ENCODE assay signal across 19 mouse cellular contexts in genomic region chr12:90144247-90144646, GRCm38 (mm10).
A peak's percentile ranks its signal among the peaks of the same experiment; 100 is the strongest.
DNase-seq lines count a peak whose midpoint lies in the region; ATAC-seq lines count a peak whose summit lies in the region.
"Had no signal": no experiment of that assay in that cellular context is flagged by ENCODE, and none has a peak within 500 bp of the region (broad histone marks: within the 10 kb centered on the region; RNA-seq: fewer than 3 reads in every experiment).

No protein-coding gene starts in this region.

- no peaks in the 10 kb centered on the region for H3K4me1 ChIP-seq in heart, embryonic 11.5 days (ENCODE audit: control insufficient read depth, insufficient read depth, low read length)
- H3K4me1 ChIP-seq in heart, embryonic 12.5 days (replicated peaks) = no peaks in the 10 kb centered on the region
- H3K4me1 ChIP-seq: heart, embryonic 13.5 days; liver, embryonic 15.5 days; megakaryocyte, embryonic 14.5 days had no signal

- no peaks in the 10 kb centered on the region for H3K27me3 ChIP-seq in heart, embryonic 11.5 days (ENCODE audit: control insufficient read depth, insufficient read depth, low read length)
- H3K27me3 ChIP-seq in heart, embryonic 12.5 days (replicated peaks) = no peaks in the 10 kb centered on the region
- H3K27me3 ChIP-seq: embryonic facial prominence, embryonic 13.5 days; heart, embryonic 13.5 days; liver, embryonic 15.5 days; megakaryocyte, embryonic 14.5 days; midbrain, embryonic 15.5 days had no signal

- no peak overlapping the region for H3K4me3 ChIP-seq in heart, embryonic 11.5 days (ENCODE audit: low read depth, low read length)
- H3K4me3 ChIP-seq in heart, embryonic 12.5 days = no peak overlapping the region
- H3K4me3 ChIP-seq: embryonic facial prominence, embryonic 13.5 days; heart, embryonic 13.5 days; liver, embryonic 15.5 days; megakaryocyte, embryonic 14.5 days; midbrain, embryonic 15.5 days had no signal

- no peak overlapping the region for H3K27ac ChIP-seq in heart, embryonic 11.5 days (ENCODE audit: low read depth, low read length)
- no peak overlapping the region for H3K27ac ChIP-seq in heart, embryonic 12.5 days (ENCODE audit: poor library complexity, severe bottlenecking)
- H3K27ac ChIP-seq: embryonic facial prominence, embryonic 13.5 days; heart, embryonic 13.5 days; liver, embryonic 15.5 days; midbrain, embryonic 15.5 days had no signal

- H3K36me3 ChIP-seq in heart, embryonic 11.5 days (ENCODE audit: control insufficient read depth, insufficient read depth, low read length) = no peaks in the 10 kb centered on the region
- H3K36me3 ChIP-seq in heart, embryonic 12.5 days = no peaks in the 10 kb centered on the region
- H3K36me3 ChIP-seq: embryonic facial prominence, embryonic 13.5 days; heart, embryonic 13.5 days; liver, embryonic 15.5 days; midbrain, embryonic 15.5 days had no signal

- ATAC-seq in frontal cortex, adult (ENCODE audit: low TSS enrichment) = peak; percentile 46
- no peak for ATAC-seq in heart, embryonic 11.5 days (replicated peaks; ENCODE audit: insufficient number of reproducible peaks, low FRiP score, low TSS enrichment)
- ATAC-seq in heart, embryonic 12.5 days (ENCODE audit: insufficient number of reproducible peaks, low FRiP score) = no peak
- ATAC-seq: hindbrain, embryonic 16.5 days; midbrain, embryonic 15.5 days had no signal

- H3K4me2 ChIP-seq in heart, embryonic 11.5 days = no peak overlapping the region
- H3K4me2 ChIP-seq in heart, embryonic 12.5 days = no peak overlapping the region
- H3K4me2 ChIP-seq: embryonic facial prominence, embryonic 13.5 days; heart, embryonic 13.5 days; liver, embryonic 15.5 days; midbrain, embryonic 15.5 days had no signal

- no peaks in the 10 kb centered on the region for H3K9me3 ChIP-seq in heart, embryonic 11.5 days (replicated peaks; ENCODE audit: control insufficient read depth, low read length)
- no peaks in the 10 kb centered on the region for H3K9me3 ChIP-seq in heart, embryonic 12.5 days (replicated peaks)
- H3K9me3 ChIP-seq: embryonic facial prominence, embryonic 13.5 days; heart, embryonic 13.5 days; liver, embryonic 15.5 days; midbrain, embryonic 15.5 days had no signal

- 68% methylated on average over 3 of the region's 3 CpGs for WGBS in heart, embryonic 11.5 days (ENCODE audit: insufficient replicate concordance)
- WGBS in heart, embryonic 12.5 days = 56% methylated on average over 3 of the region's 3 CpGs

- intact Hi-C loops in left cerebral cortex, postnatal 36 days (cut with DNase I) = no loop called here

- no peak for DNase-seq in frontal cortex, postnatal 25 days (ENCODE audit: low spot score in 2 of 2)
- peak; percentile 92 for DNase-seq in brain, adult 2 months (ENCODE audit: low read depth, low spot score)
- DNase-seq in cerebellum, postnatal 10 days = peak; percentile 42 to 54
- peak; percentile 30 to 58 for DNase-seq in left cerebral cortex, postnatal 36 days (ENCODE audit: low spot score in 2 of 2)
- DNase-seq: adrenal gland, adult 2 months; heart, postnatal 36 days; kidney, adult 2 months; kidney, postnatal 36 days; lung, postnatal 10 days; thymus, postnatal 36 days had no signal

- H3K9ac ChIP-seq in heart, embryonic 11.5 days (ENCODE audit: low read depth, low read length) = no peak overlapping the region
- H3K9ac ChIP-seq in heart, embryonic 12.5 days = no peak overlapping the region
- H3K9ac ChIP-seq: embryonic facial prominence, embryonic 13.5 days; heart, embryonic 13.5 days; liver, embryonic 15.5 days; midbrain, embryonic 15.5 days had no signal

Comparison
In these comparisons a context has a peak if more than half of its experiments do, and no peak if none do; other contexts are left out.
1. DNase-seq: peak in brain, adult 2 months (single experiment), cerebellum, postnatal 10 days (2 of 2) and left cerebral cortex, postnatal 36 days (2 of 2); none in frontal cortex, postnatal 25 days (0 of 2).